Mouse (Mus musculus) forebrain, embryonic 12.5 days (tissue): ENCODE data around the gene Ogfod2. TPM values are rescaled to one million over a fixed set of nuclear protein-coding genes. Genes with fewer than 3 reads are reported as not detected.

Experiments used
- ATAC-seq: fragments of 200-750 bp; cut with Nextera tagmentation; 2 replicates; pipeline ENCODE4 v1.8.0; 2017; ENCODE audit warnings: moderate TSS enrichment; ENCODE audit not compliant: low FRiP score
- H3K27ac ChIP-seq: fragments of 300-500 bp; sonication (generic); 2 replicates; pipeline ENCODE4 v1.5.1; 2016; ENCODE audit warnings: mild to moderate bottlenecking
- H3K27me3 ChIP-seq: fragments of 300-500 bp; sonication (generic); 2 replicates; pipeline ENCODE4 v1.6.1; 2016; ENCODE audit warnings: mild to moderate bottlenecking
- H3K36me3 ChIP-seq: fragments of 300-500 bp; sonication (generic); replicated peaks from 2 replicates; pipeline ENCODE4 v1.6.1; 2016; ENCODE audit warnings: mild to moderate bottlenecking
- H3K4me1 ChIP-seq: fragments of 300-500 bp; sonication (generic); 2 replicates; pipeline ENCODE4 v1.6.1; 2016
- H3K4me2 ChIP-seq: fragments of 300-500 bp; sonication (generic); 2 replicates; pipeline ENCODE4 v1.6.1; 2016; ENCODE audit warnings: mild to moderate bottlenecking, moderate library complexity
- H3K4me3 ChIP-seq: fragments of 300-500 bp; sonication (generic); replicated peaks from 2 replicates; pipeline ENCODE4 v1.5.1; 2016; ENCODE audit warnings: mild to moderate bottlenecking
- H3K9ac ChIP-seq: fragments of 300-500 bp; sonication (generic); 2 replicates; pipeline ENCODE4 v1.6.1; 2016; ENCODE audit warnings: mild to moderate bottlenecking
- H3K9me3 ChIP-seq: fragments of 300-500 bp; sonication (generic); 2 replicates; pipeline ENCODE4 v1.6.1; 2016
- WGBS: fragments of 180-500 bp; shearing (Covaris S2); methylation state at CpG from one replicate; pipeline ENCODE4 v1.1.7; 2016; 5-methylcytosine and 5-hydroxymethylcytosine counted together
- polyA plus RNA-seq: library from polyadenylated mRNA; unstranded; fragments of >200 nt; fragmentation: Nextera tagmentation; extraction: Ambion mirVana; gene quantifications from 2 replicates; pipeline ENCODE4 v1.2.1, GENCODE M21; 2016

Gene Ogfod2
- polyA plus RNA-seq, result 17.7 and 19.1 TPM in 2 replicates

- Histone ChIP-seq H3K27me3 (no peaks in the 10 kb centered on the region), H3K27ac (peak within 1 kb of the TSS; percentile 85), H3K9me3 (no peaks in the 10 kb centered on the region), H3K36me3 (peaks cover 4% of the 10 kb centered on the region; the same call in 1 of the 2 replicates), H3K4me1 (peaks cover 34% of the 10 kb centered on the region), H3K4me2 (peak within 1 kb of the TSS; percentile 93), H3K9ac (peak within 1 kb of the TSS; percentile 80), H3K4me3 (peak within 1 kb of the TSS; percentile 85)
- peak; percentile 96 for ATAC-seq
- under 1% methylated on average over 66 of the region's 66 CpGs for WGBS
Measured at GRCm38 (mm10) chr5:124111742-124112497, at the start of gene Ogfod2. Gene Ogfod2, plus strand, starts transcription at chr5:124112297.

DNA sequence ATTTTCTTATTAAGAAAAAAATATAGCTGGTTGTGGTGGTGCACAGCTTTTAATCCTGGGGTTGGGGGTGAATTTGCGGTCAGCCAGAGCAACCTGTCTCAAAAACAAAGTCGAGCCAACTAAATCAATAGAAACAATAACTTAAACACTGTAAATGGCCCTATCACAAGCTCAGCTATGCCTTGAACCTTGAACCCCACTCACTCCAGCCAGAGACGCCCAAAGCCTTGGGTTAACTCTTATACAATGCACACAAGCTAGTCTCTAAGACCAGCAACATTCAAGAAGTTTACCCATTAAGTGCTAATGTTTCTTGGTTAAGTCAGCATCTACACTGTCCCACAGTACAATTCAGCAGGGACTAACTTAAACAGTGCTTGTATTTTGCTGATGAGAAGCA, 42.4 kb upstream of the Ogfod2 start:
- Histone ChIP-seq H3K9me3 (no peaks in the 10 kb centered on the region), H3K4me3 (no peak overlapping the region), H3K27me3 (no peaks in the 10 kb centered on the region), H3K4me1 (peaks cover 10% of the 10 kb centered on the region; the same call in 1 of the 2 replicates), H3K36me3 (no peaks in the 10 kb centered on the region), H3K4me2 (no peak overlapping the region), H3K27ac (no peak overlapping the region), H3K9ac (no peak overlapping the region)
- 89% methylated on average over 3 of the region's 3 CpGs for WGBS
- ATAC-seq, result no peak

- 0 out of 2 replicates have a peak overlapping the region, but pooled peaks have one; percentile 19 for H3K27ac ChIP-seq
- H3K9me3 ChIP-seq, result no peaks in the 10 kb centered on the region
- H3K4me2 ChIP-seq, result no peak overlapping the region
- no peak for ATAC-seq
- peaks cover 24% of the 10 kb centered on the region for H3K4me1 ChIP-seq
- WGBS, result 62% methylated on average over 9 of the region's 9 CpGs
- H3K36me3 ChIP-seq, result no peaks in the 10 kb centered on the region
- no peak overlapping the region for H3K4me3 ChIP-seq
- no peak overlapping the region for H3K9ac ChIP-seq
- H3K27me3 ChIP-seq, result no peaks in the 10 kb centered on the region
Measured at GRCm38 (mm10) chr5:124073682-124074081, 38.4 kb upstream of the Ogfod2 start.

- WGBS, result 79% methylated on average over 10 of the region's 10 CpGs
- H3K4me2 ChIP-seq, result no peak overlapping the region
- peaks cover 36% of the 10 kb centered on the region for H3K4me1 ChIP-seq
- H3K27ac ChIP-seq, result no peak overlapping the region
- H3K9ac ChIP-seq, result no peak overlapping the region
- no peaks in the 10 kb centered on the region for H3K27me3 ChIP-seq
- H3K36me3 ChIP-seq, result no peaks in the 10 kb centered on the region
- H3K9me3 ChIP-seq, result no peaks in the 10 kb centered on the region
- ATAC-seq, result no peak
- H3K4me3 ChIP-seq, result no peak overlapping the region
Measured at GRCm38 (mm10) chr5:124074845-124075307, 37.2 kb upstream of the Ogfod2 start.

GRCm38 (mm10) chr5:124075716-124076115, 36.4 kb upstream of the Ogfod2 start:
- H3K4me2 ChIP-seq, result no peak overlapping the region
- H3K27ac ChIP-seq, result no peak overlapping the region
- no peaks in the 10 kb centered on the region for H3K9me3 ChIP-seq
- H3K4me3 ChIP-seq, result no peak overlapping the region
- ATAC-seq, result no peak
- H3K4me1 ChIP-seq, result peaks cover 41% of the 10 kb centered on the region
- no peak overlapping the region for H3K9ac ChIP-seq
- no peaks in the 10 kb centered on the region for H3K36me3 ChIP-seq
- WGBS, result 77% methylated on average over 9 of the region's 9 CpGs
- H3K27me3 ChIP-seq, result no peaks in the 10 kb centered on the region

DNA sequence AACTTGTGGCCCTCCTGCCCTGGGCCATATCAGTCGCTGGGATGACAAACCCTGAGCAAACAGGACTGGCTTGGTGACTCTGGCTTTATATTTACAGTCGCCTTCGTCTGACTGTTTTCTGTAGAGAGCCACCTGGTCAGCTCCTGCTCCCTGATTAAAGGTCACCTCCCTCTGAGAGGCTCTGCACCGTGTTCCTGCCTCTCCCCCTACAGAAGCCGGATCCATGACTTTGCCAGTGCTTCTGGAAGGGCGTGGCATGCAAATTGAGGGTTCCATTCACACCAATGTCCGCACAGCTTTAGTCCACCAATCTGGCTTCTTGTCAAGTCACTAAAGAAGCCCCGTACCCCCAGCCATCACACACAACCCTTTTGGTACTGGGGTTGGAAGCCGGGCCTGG, 35.5 kb upstream of the Ogfod2 start:
- Histone ChIP-seq H3K36me3 (no peaks in the 10 kb centered on the region), H3K4me2 (no peak overlapping the region), H3K27ac (no peak overlapping the region), H3K9me3 (no peaks in the 10 kb centered on the region), H3K9ac (no peak overlapping the region), H3K27me3 (0 out of 2 replicates have a peak, but pooled peaks cover 4% of the 10 kb centered on the region), H3K4me3 (no peak overlapping the region), H3K4me1 (peaks cover 41% of the 10 kb centered on the region)
- no peak for ATAC-seq
- WGBS, result 66% methylated on average over 9 of the region's 9 CpGs

DNA sequence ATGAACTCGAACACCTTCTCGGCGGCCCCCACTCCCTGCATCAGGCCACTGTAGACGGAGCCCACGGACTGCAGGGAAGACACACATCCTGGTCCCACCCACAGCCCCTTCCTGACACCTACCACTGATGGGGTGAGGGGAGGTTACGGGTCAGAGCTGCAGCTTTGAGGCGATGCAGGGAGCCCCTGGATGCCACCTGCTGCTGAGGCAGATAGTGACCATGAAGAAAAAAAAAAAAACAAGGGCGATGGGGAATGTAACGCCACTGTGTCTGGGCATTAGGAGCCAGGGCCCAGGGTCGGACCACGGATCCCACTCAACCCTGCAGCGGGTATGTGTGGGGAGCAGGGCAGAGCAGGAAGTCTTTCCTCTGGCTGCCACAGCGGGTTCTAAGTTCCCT, 34.9 kb upstream of the Ogfod2 start:
- H3K4me2 ChIP-seq, result no peak overlapping the region
- H3K36me3 ChIP-seq, result no peaks in the 10 kb centered on the region
- no peak overlapping the region for H3K4me3 ChIP-seq
- ATAC-seq, result no peak
- H3K9me3 ChIP-seq, result no peaks in the 10 kb centered on the region
- peaks cover 36% of the 10 kb centered on the region for H3K4me1 ChIP-seq
- 0 out of 2 replicates have a peak, but pooled peaks cover 4% of the 10 kb centered on the region for H3K27me3 ChIP-seq
- 88% methylated on average over 13 of the region's 13 CpGs for WGBS
- H3K27ac ChIP-seq, result no peak overlapping the region
- no peak overlapping the region for H3K9ac ChIP-seq

- WGBS, result 66% methylated on average over 6 of the region's 6 CpGs
- Histone ChIP-seq H3K4me2 (0 out of 2 replicates have a peak overlapping the region, but pooled peaks have one; percentile 31), H3K27me3 (0 out of 2 replicates have a peak, but pooled peaks cover 4% of the 10 kb centered on the region), H3K9me3 (no peaks in the 10 kb centered on the region), H3K27ac (peak overlapping the region; percentile 89), H3K4me3 (no peak overlapping the region), H3K4me1 (peaks cover 36% of the 10 kb centered on the region), H3K9ac (no peak overlapping the region; the same call in 1 of the 2 replicates), H3K36me3 (no peaks in the 10 kb centered on the region)
- ATAC-seq, result no peak
Measured at GRCm38 (mm10) chr5:124077856-124078460, 34.1 kb upstream of the Ogfod2 start.

GRCm38 (mm10) chr5:124078794-124079416, 33.2 kb upstream of the Ogfod2 start:
- Histone ChIP-seq H3K4me3 (no peak overlapping the region), H3K9me3 (no peaks in the 10 kb centered on the region), H3K4me2 (peak overlapping the region; percentile 31), H3K27me3 (0 out of 2 replicates have a peak, but pooled peaks cover 4% of the 10 kb centered on the region), H3K36me3 (no peaks in the 10 kb centered on the region), H3K9ac (no peak overlapping the region), H3K27ac (peak overlapping the region; percentile 89), H3K4me1 (peaks cover 32% of the 10 kb centered on the region)
- 55% methylated on average over 9 of the region's 9 CpGs for WGBS
- ATAC-seq, result peak; percentile 89

DNA sequence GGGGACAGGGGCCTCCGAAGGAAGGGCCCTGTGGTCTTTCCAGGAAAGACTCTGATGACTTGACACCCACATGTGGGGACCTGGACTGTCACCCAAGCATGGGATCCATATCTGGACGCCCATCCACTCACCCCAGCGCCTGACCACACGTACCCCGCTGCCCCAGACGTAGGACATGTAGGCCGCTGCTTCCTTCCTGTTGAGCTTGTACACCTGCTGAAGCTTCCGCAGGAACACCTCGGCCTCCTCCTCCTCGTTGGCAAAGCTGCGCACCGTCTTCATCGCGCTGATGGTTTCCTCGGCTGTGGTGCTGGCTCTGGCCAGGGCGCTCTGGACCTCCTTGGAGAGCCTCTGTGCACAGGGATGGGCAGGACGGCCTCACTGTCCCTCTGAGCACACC, 32.2 kb upstream of the Ogfod2 start:
- no peak overlapping the region for H3K27ac ChIP-seq
- no peak for ATAC-seq
- no peak overlapping the region for H3K4me2 ChIP-seq
- no peaks in the 10 kb centered on the region for H3K36me3 ChIP-seq
- H3K9me3 ChIP-seq, result no peaks in the 10 kb centered on the region
- H3K27me3 ChIP-seq, result 0 out of 2 replicates have a peak, but pooled peaks cover 4% of the 10 kb centered on the region
- no peak overlapping the region for H3K9ac ChIP-seq
- peaks cover 32% of the 10 kb centered on the region for H3K4me1 ChIP-seq
- no peak overlapping the region for H3K4me3 ChIP-seq
- 94% methylated on average over 17 of the region's 17 CpGs for WGBS

DNA sequence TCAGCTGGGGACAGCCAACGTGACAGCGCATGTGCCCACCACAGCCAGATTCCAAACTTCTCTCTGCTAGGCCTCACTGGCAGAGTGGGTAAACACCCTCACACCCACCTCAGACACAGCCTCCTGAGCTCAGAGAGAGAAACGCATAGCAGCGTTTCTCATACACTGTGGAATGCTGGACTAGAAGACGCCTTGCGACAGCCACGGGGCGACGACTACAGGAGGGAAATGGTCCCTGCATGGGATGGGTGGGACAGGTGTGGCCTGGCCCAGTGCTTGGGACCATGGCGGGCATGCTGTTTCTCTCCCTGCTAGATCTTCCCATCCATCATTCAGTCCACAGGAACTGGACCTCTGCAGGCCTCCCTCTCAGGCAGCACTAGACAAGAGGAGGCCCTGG, 29.6 kb upstream of the Ogfod2 start:
- 92% methylated on average over 10 of the region's 10 CpGs for WGBS

More for the DNA sequence above, 29.6 kb upstream of the Ogfod2 start:
- no peak overlapping the region for H3K27ac ChIP-seq
- H3K36me3 ChIP-seq, result no peaks in the 10 kb centered on the region
- 0 out of 2 replicates have a peak, but pooled peaks cover 4% of the 10 kb centered on the region for H3K27me3 ChIP-seq
- no peak overlapping the region for H3K9ac ChIP-seq
- no peak for ATAC-seq
- no peak overlapping the region for H3K4me3 ChIP-seq
- no peaks in the 10 kb centered on the region for H3K9me3 ChIP-seq
- peaks cover 29% of the 10 kb centered on the region for H3K4me1 ChIP-seq
- no peak overlapping the region for H3K4me2 ChIP-seq
